Mouse (Mus musculus) right cerebral cortex, postnatal 10 days (tissue): Measurements from ENCODE around the gene Zswim1.

ENCODE experiments used
- DNase-seq, 2 experiments: peaks; one replicate each; pipeline ENCODE4 v3.0.0; 2021; ENCODE audit warnings: low spot score in 2 of 2

Gene Zswim1

GRCm38 (mm10) chr2:164822636-164823165, at the start of gene Zswim1:
Gene Zswim1, plus strand, starts transcription at chr2:164822686.
- peak; percentile 100 for DNase-seq

GRCm38 (mm10) chr2:164773229-164773988, 49.1 kb upstream of the Zswim1 start:
- no peak for DNase-seq

- no peak for DNase-seq
Observed at GRCm38 (mm10) chr2:164773989-164774364, 48.5 kb upstream of the Zswim1 start.

GRCm38 (mm10) chr2:164776130-164776529, 46.4 kb upstream of the Zswim1 start:
- no peak for DNase-seq

GRCm38 (mm10) chr2:164776801-164777200, 45.7 kb upstream of the Zswim1 start:
- DNase-seq, result no peak

- DNase-seq, result no peak
Observed at GRCm38 (mm10) chr2:164777246-164778014, 45.1 kb upstream of the Zswim1 start.

- no peak for DNase-seq
Observed at GRCm38 (mm10) chr2:164778015-164778287, 44.5 kb upstream of the Zswim1 start.

GRCm38 (mm10) chr2:164778809-164779208, 43.7 kb upstream of the Zswim1 start:
- DNase-seq, result no peak

- DNase-seq, result no peak
Observed at GRCm38 (mm10) chr2:164779481-164780086, 42.9 kb upstream of the Zswim1 start, which contains the start of gene Tnnc2. Gene Tnnc2, minus strand, starts transcription at chr2:164779967.

- no peak for DNase-seq
Observed at GRCm38 (mm10) chr2:164781876-164782275, 40.6 kb upstream of the Zswim1 start.

- DNase-seq, result no peak
Observed at GRCm38 (mm10) chr2:164783926-164784581, 38.4 kb upstream of the Zswim1 start.

GRCm38 (mm10) chr2:164784869-164785420, 37.5 kb upstream of the Zswim1 start:
- no peak for DNase-seq

GRCm38 (mm10) chr2:164785481-164786387, 36.8 kb upstream of the Zswim1 start, which contains the start of gene Snx21:
Gene Snx21, plus strand, starts transcription at chr2:164785823.
- peak; percentile 89 for DNase-seq

GRCm38 (mm10) chr2:164786388-164786885, 36.0 kb upstream of the Zswim1 start:
- DNase-seq, result peak in 1 of 2 experiments; percentile 49

GRCm38 (mm10) chr2:164787032-164787431, 35.5 kb upstream of the Zswim1 start:
- no peak for DNase-seq

- DNase-seq, result no peak
Observed at GRCm38 (mm10) chr2:164787779-164788178, 34.7 kb upstream of the Zswim1 start.

GRCm38 (mm10) chr2:164788411-164788810, 34.1 kb upstream of the Zswim1 start:
- no peak for DNase-seq

GRCm38 (mm10) chr2:164790451-164790850, 32.0 kb upstream of the Zswim1 start:
- no peak for DNase-seq

- no peak for DNase-seq
Observed at GRCm38 (mm10) chr2:164791841-164792261, 30.6 kb upstream of the Zswim1 start.
